Mouse (Mus musculus): Measurements from ENCODE around the gene Chchd4. TPM values are rescaled to one million over a fixed set of nuclear protein-coding genes. Genes with fewer than 3 reads are reported as not detected.
"Not testable (repeated sequence)": the region's sequence is repeated elsewhere in the genome, so short reads cannot be mapped to it uniquely, and the experiment has no call there.

Gene Chchd4
- polyA plus RNA-seq, 1 experiment from 2014 or later: 33.4 TPM

- H3K4me3 ChIP-seq (ENCODE audit: low read depth, low read length): no peak overlapping the region
- no peak overlapping the region for H3K27ac ChIP-seq (ENCODE audit: low read depth, low read length)
- H3K36me3 ChIP-seq (ENCODE audit: control insufficient read depth, insufficient read depth, low read length): peaks cover 27% of the 10 kb centered on the region
- H3K9me3 ChIP-seq (replicated peaks; ENCODE audit: control insufficient read depth, low read length): no peaks in the 10 kb centered on the region
- H3K9ac ChIP-seq (ENCODE audit: low read depth, low read length): no peak overlapping the region
- no peaks in the 10 kb centered on the region for H3K27me3 ChIP-seq (ENCODE audit: control insufficient read depth, insufficient read depth, low read length)
- ATAC-seq (replicated peaks; ENCODE audit: insufficient number of reproducible peaks, low FRiP score, low TSS enrichment): no peak
- peaks cover 3% of the 10 kb centered on the region; the same call in 1 of the 2 replicates for H3K4me1 ChIP-seq (ENCODE audit: control insufficient read depth, insufficient read depth, low read length)
- H3K4me2 ChIP-seq: no peak overlapping the region
- WGBS (ENCODE audit: insufficient replicate concordance): 86% methylated on average over 15 of the region's 15 CpGs
Measured at GRCm38 (mm10) chr6:91486736-91487453, 13.5 kb upstream of the Chchd4 start.

- Histone ChIP-seq H3K9ac (ENCODE audit: low read depth, low read length) (no peak overlapping the region), H3K4me1 (ENCODE audit: control insufficient read depth, insufficient read depth, low read length) (peaks cover 3% of the 10 kb centered on the region; the same call in 1 of the 2 replicates), H3K4me2 (no peak overlapping the region), H3K36me3 (ENCODE audit: control insufficient read depth, insufficient read depth, low read length) (peaks cover 42% of the 10 kb centered on the region), H3K9me3 (replicated peaks; ENCODE audit: control insufficient read depth, low read length) (no peaks in the 10 kb centered on the region), H3K4me3 (ENCODE audit: low read depth, low read length) (no peak overlapping the region), H3K27me3 (ENCODE audit: control insufficient read depth, insufficient read depth, low read length) (no peaks in the 10 kb centered on the region), H3K27ac (ENCODE audit: low read depth, low read length) (no peak overlapping the region)
- ATAC-seq (replicated peaks; ENCODE audit: insufficient number of reproducible peaks, low FRiP score, low TSS enrichment): no peak
- WGBS (ENCODE audit: insufficient replicate concordance): 90% methylated on average over 2 of the region's 2 CpGs
Measured at GRCm38 (mm10) chr6:91483371-91483770, 10.0 kb upstream of the Chchd4 start.

- H3K9ac ChIP-seq (ENCODE audit: low read depth, low read length): no peak overlapping the region
- no peaks in the 10 kb centered on the region for H3K27me3 ChIP-seq (ENCODE audit: control insufficient read depth, insufficient read depth, low read length)
- no peak overlapping the region for H3K27ac ChIP-seq (ENCODE audit: low read depth, low read length)
- 83% methylated on average over 2 of the region's 2 CpGs for WGBS (ENCODE audit: insufficient replicate concordance)
- H3K4me2 ChIP-seq: no peak overlapping the region
- ATAC-seq (replicated peaks; ENCODE audit: insufficient number of reproducible peaks, low FRiP score, low TSS enrichment): no peak
- no peak overlapping the region for H3K4me3 ChIP-seq (ENCODE audit: low read depth, low read length)
- no peaks in the 10 kb centered on the region for H3K9me3 ChIP-seq (replicated peaks; ENCODE audit: control insufficient read depth, low read length)
- peaks cover 18% of the 10 kb centered on the region for H3K36me3 ChIP-seq (ENCODE audit: control insufficient read depth, insufficient read depth, low read length)
- peaks cover 16% of the 10 kb centered on the region for H3K4me1 ChIP-seq (ENCODE audit: control insufficient read depth, insufficient read depth, low read length)
Measured at GRCm38 (mm10) chr6:91476541-91476940, 3.2 kb upstream of the Chchd4 start.

- Histone ChIP-seq H3K4me3 (ENCODE audit: low read depth, low read length) (peak overlapping the region; percentile 80), H3K9ac (ENCODE audit: low read depth, low read length) (peak overlapping the region; percentile 88), H3K36me3 (ENCODE audit: control insufficient read depth, insufficient read depth, low read length) (peaks cover 8% of the 10 kb centered on the region), H3K4me1 (ENCODE audit: control insufficient read depth, insufficient read depth, low read length) (peaks cover 16% of the 10 kb centered on the region), H3K4me2 (peak overlapping the region; percentile 86), H3K27ac (ENCODE audit: low read depth, low read length) (no peak overlapping the region), H3K9me3 (replicated peaks; ENCODE audit: control insufficient read depth, low read length) (no peaks in the 10 kb centered on the region), H3K27me3 (ENCODE audit: control insufficient read depth, insufficient read depth, low read length) (no peaks in the 10 kb centered on the region)
- WGBS (ENCODE audit: insufficient replicate concordance): 59% methylated on average over 9 of the region's 9 CpGs
- ATAC-seq (replicated peaks; ENCODE audit: insufficient number of reproducible peaks, low FRiP score, low TSS enrichment): no peak
Measured at GRCm38 (mm10) chr6:91474441-91475190, 1.3 kb upstream of the Chchd4 start.

- Histone ChIP-seq H3K27me3 (ENCODE audit: control insufficient read depth, insufficient read depth, low read length) (no peaks in the 10 kb centered on the region), H3K27ac (ENCODE audit: low read depth, low read length) (peak overlapping the region; percentile 58; the same call in 1 of the 2 replicates), H3K9me3 (replicated peaks; ENCODE audit: control insufficient read depth, low read length) (no peaks in the 10 kb centered on the region), H3K4me1 (ENCODE audit: control insufficient read depth, insufficient read depth, low read length) (peaks cover 16% of the 10 kb centered on the region), H3K4me3 (ENCODE audit: low read depth, low read length) (peak overlapping the region; percentile 80), H3K36me3 (ENCODE audit: control insufficient read depth, insufficient read depth, low read length) (peaks cover 3% of the 10 kb centered on the region; the same call in 1 of the 2 replicates), H3K9ac (ENCODE audit: low read depth, low read length) (peak overlapping the region; percentile 88), H3K4me2 (peak overlapping the region; percentile 86)
- under 1% methylated on average over 27 of the region's 27 CpGs for WGBS (ENCODE audit: insufficient replicate concordance)
- peak; percentile 28 for ATAC-seq (replicated peaks; ENCODE audit: insufficient number of reproducible peaks, low FRiP score, low TSS enrichment)
Measured at GRCm38 (mm10) chr6:91473805-91474440, 577 bp upstream of the Chchd4 start.

GRCm38 (mm10) chr6:91472319-91472718 is 1.0 kb downstream of the Chchd4 start:
- no peaks in the 10 kb centered on the region for H3K27me3 ChIP-seq (ENCODE audit: control insufficient read depth, insufficient read depth, low read length)
- WGBS (ENCODE audit: insufficient replicate concordance): 30% methylated on average over 6 of the region's 6 CpGs
- peak overlapping the region; percentile 80 for H3K4me3 ChIP-seq (ENCODE audit: low read depth, low read length)
- H3K4me2 ChIP-seq: peak overlapping the region; percentile 83
- H3K27ac ChIP-seq (ENCODE audit: low read depth, low read length): no peak overlapping the region
- no peaks in the 10 kb centered on the region for H3K9me3 ChIP-seq (replicated peaks; ENCODE audit: control insufficient read depth, low read length)
- peaks cover 4% of the 10 kb centered on the region for H3K36me3 ChIP-seq (ENCODE audit: control insufficient read depth, insufficient read depth, low read length)
- peaks cover 16% of the 10 kb centered on the region for H3K4me1 ChIP-seq (ENCODE audit: control insufficient read depth, insufficient read depth, low read length)
- no peak for ATAC-seq (replicated peaks; ENCODE audit: insufficient number of reproducible peaks, low FRiP score, low TSS enrichment)
- H3K9ac ChIP-seq (ENCODE audit: low read depth, low read length): peak overlapping the region; percentile 88

GRCm38 (mm10) chr6:91471427-91471826 is 1.9 kb downstream of the Chchd4 start:
- peaks cover 16% of the 10 kb centered on the region for H3K4me1 ChIP-seq (ENCODE audit: control insufficient read depth, insufficient read depth, low read length)
- H3K9me3 ChIP-seq (replicated peaks; ENCODE audit: control insufficient read depth, low read length); ATAC-seq (replicated peaks; ENCODE audit: insufficient number of reproducible peaks, low FRiP score, low TSS enrichment); H3K4me3 ChIP-seq (ENCODE audit: low read depth, low read length); H3K27ac ChIP-seq (ENCODE audit: low read depth, low read length); H3K4me2 ChIP-seq; H3K36me3 ChIP-seq (ENCODE audit: control insufficient read depth, insufficient read depth, low read length); H3K27me3 ChIP-seq (ENCODE audit: control insufficient read depth, insufficient read depth, low read length); H3K9ac ChIP-seq (ENCODE audit: low read depth, low read length): not testable (repeated sequence)
- 87% methylated on average over 3 of the region's 3 CpGs for WGBS (ENCODE audit: insufficient replicate concordance)

GRCm38 (mm10) chr6:91470712-91471111 is 2.6 kb downstream of the Chchd4 start:
- no peak overlapping the region for H3K9ac ChIP-seq (ENCODE audit: low read depth, low read length)
- no peaks in the 10 kb centered on the region for H3K9me3 ChIP-seq (replicated peaks; ENCODE audit: control insufficient read depth, low read length)
- no peak overlapping the region for H3K4me2 ChIP-seq
- 88% methylated on average over 2 of the region's 2 CpGs for WGBS (ENCODE audit: insufficient replicate concordance)
- ATAC-seq (replicated peaks; ENCODE audit: insufficient number of reproducible peaks, low FRiP score, low TSS enrichment): no peak
- peaks cover 16% of the 10 kb centered on the region for H3K4me1 ChIP-seq (ENCODE audit: control insufficient read depth, insufficient read depth, low read length)
- H3K27me3 ChIP-seq (ENCODE audit: control insufficient read depth, insufficient read depth, low read length): no peaks in the 10 kb centered on the region
- peaks cover 10% of the 10 kb centered on the region for H3K36me3 ChIP-seq (ENCODE audit: control insufficient read depth, insufficient read depth, low read length)
- no peak overlapping the region for H3K27ac ChIP-seq (ENCODE audit: low read depth, low read length)
- H3K4me3 ChIP-seq (ENCODE audit: low read depth, low read length): no peak overlapping the region

Data from heart, embryonic 11.5 days (tissue).